Mouse (Mus musculus) neural tube, embryonic 14.5 days (tissue): ENCODE measurements around the gene Vtcn1. TPM values are rescaled to one million over a fixed set of nuclear protein-coding genes. Genes with fewer than 3 reads are reported as not detected.

Experiments used
- ATAC-seq: fragments of 200-750 bp; cut with Nextera tagmentation; 2 replicates; pipeline ENCODE4 v1.8.0; 2017; ENCODE audit warnings: low read depth, mild to moderate bottlenecking, moderate TSS enrichment, moderate library complexity
- H3K27ac ChIP-seq: fragments of 300-500 bp; sonication (generic); 2 replicates; pipeline ENCODE4 v1.5.1; 2014; ENCODE audit warnings: low read depth, mild to moderate bottlenecking, control low read depth, low read length, moderate library complexity, mixed read lengths
- H3K27me3 ChIP-seq: fragments of 300-500 bp; sonication (generic); 2 replicates; pipeline ENCODE4 v1.6.1; 2014; ENCODE audit warnings: low read length; ENCODE audit not compliant: control insufficient read depth, insufficient read depth
- H3K36me3 ChIP-seq: fragments of 300-500 bp; sonication (generic); 2 replicates; pipeline ENCODE4 v1.6.1; 2014; ENCODE audit warnings: low read length, mixed read lengths; ENCODE audit not compliant: control insufficient read depth, insufficient read depth
- H3K4me1 ChIP-seq: fragments of 300-500 bp; sonication (generic); 2 replicates; pipeline ENCODE4 v1.6.1; 2014; ENCODE audit warnings: low read length; ENCODE audit not compliant: control insufficient read depth, insufficient read depth
- H3K4me2 ChIP-seq: fragments of 300-500 bp; sonication (generic); 2 replicates; pipeline ENCODE4 v1.6.1; 2014; ENCODE audit warnings: mild to moderate bottlenecking, low read depth, low read length, control low read depth
- H3K4me3 ChIP-seq: fragments of 300-500 bp; sonication (generic); 2 replicates; pipeline ENCODE4 v1.5.1; 2014; ENCODE audit warnings: low read depth, low read length, control low read depth, mixed read lengths
- H3K9ac ChIP-seq: fragments of 300-500 bp; sonication (generic); replicated peaks from 2 replicates; pipeline ENCODE4 v1.6.1; 2014; ENCODE audit warnings: low read depth, mild to moderate bottlenecking, control low read depth, low read length, mixed read lengths
- H3K9me3 ChIP-seq: fragments of 300-500 bp; sonication (generic); 2 replicates; pipeline ENCODE4 v1.6.1; 2016; ENCODE audit warnings: low read length; ENCODE audit not compliant: control insufficient read depth
- WGBS: fragments of 180-500 bp; shearing (Covaris S2); extraction: QIAGEN DNeasy Blood & Tissue Kit; methylation state at CpG from one replicate; pipeline ENCODE4 v1.1.7; 2014; 5-methylcytosine and 5-hydroxymethylcytosine counted together
- polyA plus RNA-seq: library from polyadenylated mRNA; unstranded; fragments of >200 nt; fragmentation: Nextera tagmentation; extraction: Ambion mirVana; gene quantifications from 2 replicates; pipeline ENCODE4 v1.2.1, GENCODE M21; 2014

The Vtcn1 gene
- polyA plus RNA-seq, 1 experiment from 2014 or later, result not detected

DNA sequence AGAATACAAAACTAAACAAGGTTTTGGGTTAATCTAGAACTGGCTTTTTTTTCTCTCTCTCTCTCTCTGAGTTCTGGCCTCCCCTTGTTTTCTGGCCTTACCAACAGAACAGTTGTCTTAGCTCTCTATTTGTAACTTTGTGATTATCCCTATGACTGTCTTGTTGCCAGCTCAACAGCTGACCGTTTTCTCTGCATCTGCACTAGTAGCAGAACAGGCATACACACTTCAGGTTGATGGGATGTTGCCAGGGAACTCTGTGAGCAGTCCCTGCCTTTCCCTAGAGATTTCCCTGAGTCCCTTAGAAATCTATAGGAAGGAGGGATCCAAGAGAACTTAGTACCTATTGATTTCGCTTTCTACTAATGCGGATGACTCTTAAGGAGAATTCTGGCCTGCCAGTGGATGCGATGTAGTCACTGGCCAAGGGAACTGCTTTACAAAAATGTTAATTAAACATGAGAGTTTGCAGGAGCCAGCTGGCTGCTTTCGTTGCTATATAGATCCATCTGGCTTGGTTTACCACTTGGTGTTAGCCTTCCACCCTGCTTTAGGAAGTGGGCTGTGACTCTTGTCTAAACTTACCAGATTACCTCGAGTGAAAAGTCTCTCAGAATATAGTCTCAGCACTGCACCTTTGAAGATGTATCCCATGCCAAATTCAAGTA is 98.9 kb downstream of the Vtcn1 start:
- 72% methylated on average over 6 of the region's 6 CpGs for WGBS
- H3K4me1 ChIP-seq, result peaks cover 10% of the 10 kb centered on the region
- H3K4me2 ChIP-seq, result 0 out of 2 replicates have a peak overlapping the region, but pooled peaks have one; percentile 5
- H3K9ac ChIP-seq, result no peak overlapping the region
- H3K36me3 ChIP-seq, result 0 out of 2 replicates have a peak, but pooled peaks cover 10% of the 10 kb centered on the region
- no peaks in the 10 kb centered on the region for H3K27me3 ChIP-seq
- no peak overlapping the region for H3K27ac ChIP-seq
- H3K4me3 ChIP-seq, result no peak overlapping the region
- no peaks in the 10 kb centered on the region for H3K9me3 ChIP-seq
- ATAC-seq, result no peak

DNA sequence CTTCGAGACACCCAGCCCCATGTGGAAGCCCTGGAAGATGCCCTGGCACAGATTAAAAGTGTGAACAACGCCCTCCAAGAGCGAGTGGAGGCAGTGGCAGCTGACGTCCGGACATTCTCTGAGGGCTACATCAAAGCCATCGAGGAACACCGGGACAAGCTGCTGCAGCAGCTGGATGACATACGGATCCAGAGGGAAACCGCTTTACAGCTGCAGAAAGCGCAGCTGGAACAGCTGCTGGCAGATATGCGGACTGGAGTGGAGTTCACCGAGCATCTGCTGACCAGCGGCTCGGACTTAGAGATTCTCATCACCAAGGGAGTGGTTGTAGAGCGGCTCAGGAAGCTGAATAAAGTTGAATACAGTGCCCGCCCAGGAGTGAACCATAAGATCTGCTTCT is 99.9 kb downstream of the Vtcn1 start:
- Histone ChIP-seq H3K36me3 (peaks cover 10% of the 10 kb centered on the region; the same call in 1 of the 2 replicates), H3K27ac (no peak overlapping the region), H3K4me1 (peaks cover 10% of the 10 kb centered on the region), H3K4me3 (no peak overlapping the region), H3K27me3 (no peaks in the 10 kb centered on the region), H3K9ac (no peak overlapping the region), H3K9me3 (no peaks in the 10 kb centered on the region), H3K4me2 (no peak overlapping the region)
- no peak for ATAC-seq
- 82% methylated on average over 16 of the region's 16 CpGs for WGBS

DNA sequence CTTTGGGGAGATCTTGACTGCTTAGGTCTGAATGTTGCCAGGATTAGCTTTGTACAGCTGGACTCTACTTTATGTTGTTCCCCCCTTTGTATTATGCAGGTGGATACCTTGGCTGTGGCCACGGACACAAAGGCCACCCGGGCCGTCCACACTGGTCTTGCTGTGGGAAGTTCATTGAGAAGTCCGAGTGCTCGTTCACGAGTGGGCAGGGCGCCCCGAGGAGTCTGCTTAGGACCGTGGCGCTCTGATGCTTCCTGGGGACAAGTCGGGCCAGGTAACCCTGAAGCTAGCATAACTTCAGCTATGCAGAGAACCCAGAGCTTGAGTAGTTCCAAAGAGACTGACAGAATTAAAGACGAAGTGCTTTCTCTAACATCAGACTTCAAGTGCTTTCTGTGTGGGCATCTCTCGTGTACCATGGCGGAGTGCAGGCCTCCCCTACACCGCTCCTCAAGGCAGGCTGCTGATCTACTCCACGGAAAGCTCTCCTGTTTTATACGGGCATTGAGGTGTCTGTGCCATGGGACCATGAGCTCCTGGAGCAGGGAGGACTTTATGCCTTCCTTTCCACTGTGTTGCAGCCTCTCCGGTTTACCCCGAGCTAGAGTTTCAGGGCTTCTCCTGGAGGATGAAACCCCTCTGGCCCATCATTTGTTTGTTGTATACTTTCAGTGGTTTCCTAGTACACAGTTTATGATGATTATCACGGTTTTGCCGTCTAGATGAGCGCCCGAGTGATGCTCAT is 106.2 kb downstream of the Vtcn1 start:
- H3K4me2 ChIP-seq, result no peak overlapping the region
- H3K27me3 ChIP-seq, result no peaks in the 10 kb centered on the region
- WGBS, result 95% methylated on average over 23 of the region's 23 CpGs
- no peaks in the 10 kb centered on the region; the same call in 1 of the 2 replicates for H3K4me1 ChIP-seq
- H3K9ac ChIP-seq, result no peak overlapping the region
- H3K36me3 ChIP-seq, result peaks cover 34% of the 10 kb centered on the region
- no peak for ATAC-seq
- no peak overlapping the region for H3K4me3 ChIP-seq
- H3K9me3 ChIP-seq, result no peaks in the 10 kb centered on the region
- no peak overlapping the region for H3K27ac ChIP-seq

DNA sequence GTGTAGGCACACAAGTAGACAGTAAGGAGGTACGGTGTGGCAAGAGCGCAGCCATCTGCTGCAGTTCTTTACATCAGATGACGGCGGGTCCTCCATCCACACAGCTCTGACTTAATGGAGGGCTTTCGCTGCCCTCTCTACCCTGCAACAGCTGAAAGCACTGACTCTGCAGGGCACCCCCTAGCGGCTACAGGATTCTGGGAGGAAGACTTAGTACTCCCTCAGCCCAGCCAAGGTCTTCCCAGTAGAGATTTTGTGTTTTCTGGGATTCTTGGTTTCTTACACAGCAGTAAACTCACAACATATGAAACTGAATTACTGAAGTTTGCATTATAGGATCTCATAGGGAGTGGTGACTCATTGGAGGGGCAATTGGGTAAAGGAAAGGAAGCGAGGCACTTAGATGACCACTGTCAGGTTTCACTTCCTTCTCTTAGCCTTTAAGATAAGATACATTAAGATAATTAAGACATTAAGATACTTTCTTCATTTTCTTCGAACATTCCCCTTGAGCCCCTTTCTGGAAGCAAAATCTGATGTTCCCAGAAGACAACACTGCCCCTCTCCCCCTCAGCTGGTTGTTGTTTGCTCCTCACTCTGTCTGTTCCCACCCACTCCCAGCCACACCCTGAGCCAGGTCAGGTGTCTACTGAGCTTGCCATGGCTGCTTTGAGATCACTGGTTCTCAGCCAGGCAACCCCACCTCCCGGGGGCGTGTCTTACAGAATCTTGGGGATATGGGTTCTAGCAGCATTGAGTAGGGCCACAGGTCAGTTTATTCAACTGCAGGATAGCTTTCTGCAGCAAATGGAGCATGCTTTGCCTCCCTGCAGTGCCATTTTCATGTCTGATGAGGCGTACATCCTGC is 107.1 kb downstream of the Vtcn1 start:
- no peak overlapping the region for H3K9ac ChIP-seq
- no peaks in the 10 kb centered on the region for H3K9me3 ChIP-seq
- H3K4me2 ChIP-seq, result no peak overlapping the region
- H3K4me3 ChIP-seq, result no peak overlapping the region
- H3K27ac ChIP-seq, result no peak overlapping the region
- no peaks in the 10 kb centered on the region for H3K27me3 ChIP-seq
- WGBS, result 76% methylated on average over 11 of the region's 11 CpGs
- H3K36me3 ChIP-seq, result peaks cover 34% of the 10 kb centered on the region
- ATAC-seq, result no peak
- H3K4me1 ChIP-seq, result no peaks in the 10 kb centered on the region

DNA sequence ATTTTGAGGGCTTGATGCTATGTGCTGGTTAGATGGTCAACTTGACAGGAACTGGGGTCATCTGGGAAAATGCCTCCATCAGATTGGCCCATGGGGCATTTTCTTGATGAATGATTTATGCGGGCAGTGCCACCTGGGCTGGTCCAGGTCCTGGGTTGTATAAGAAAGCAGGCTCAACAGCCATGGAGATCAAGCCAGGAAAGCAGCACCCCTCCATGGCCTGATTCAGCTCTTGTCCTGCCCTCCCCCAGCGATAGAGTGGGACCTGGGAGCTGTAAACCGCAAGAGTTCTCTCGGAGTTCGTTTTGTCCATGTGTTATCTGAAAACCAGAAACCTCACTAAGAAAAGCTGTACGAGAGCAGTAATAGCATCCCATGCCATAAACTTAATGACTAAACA is 110.3 kb downstream of the Vtcn1 start:
- no peak for ATAC-seq
- Histone ChIP-seq H3K27ac (no peak overlapping the region), H3K4me2 (no peak overlapping the region), H3K9ac (no peak overlapping the region), H3K27me3 (no peaks in the 10 kb centered on the region), H3K36me3 (peaks cover 24% of the 10 kb centered on the region), H3K4me1 (no peaks in the 10 kb centered on the region), H3K9me3 (no peaks in the 10 kb centered on the region), H3K4me3 (no peak overlapping the region)
- WGBS, result 66% methylated on average over 6 of the region's 6 CpGs

DNA sequence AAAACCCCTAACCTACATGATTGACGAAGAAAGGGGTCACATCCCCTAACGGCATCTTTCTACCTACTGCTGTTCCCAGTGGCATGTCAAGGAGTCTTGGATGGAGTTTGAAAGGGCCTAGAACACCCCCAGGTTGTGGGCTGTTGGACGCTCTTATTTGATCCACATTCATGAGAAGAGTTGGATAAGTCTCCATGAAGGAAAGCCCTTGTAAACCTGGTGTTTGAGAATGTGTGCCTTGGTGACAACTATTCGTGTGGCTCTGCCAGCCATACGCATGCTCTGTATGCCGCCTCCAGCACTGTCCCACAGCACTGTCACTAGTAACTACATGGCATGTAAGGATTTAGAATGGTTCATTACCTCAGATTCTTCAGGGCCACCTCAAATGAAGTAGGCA is 110.9 kb downstream of the Vtcn1 start:
- Histone ChIP-seq H3K9ac (no peak overlapping the region), H3K27me3 (no peaks in the 10 kb centered on the region), H3K36me3 (peaks cover 23% of the 10 kb centered on the region), H3K4me1 (no peaks in the 10 kb centered on the region), H3K9me3 (no peaks in the 10 kb centered on the region), H3K4me2 (no peak overlapping the region), H3K27ac (no peak overlapping the region), H3K4me3 (no peak overlapping the region)
- no peak for ATAC-seq
- WGBS, result 93% methylated on average over 6 of the region's 6 CpGs

DNA sequence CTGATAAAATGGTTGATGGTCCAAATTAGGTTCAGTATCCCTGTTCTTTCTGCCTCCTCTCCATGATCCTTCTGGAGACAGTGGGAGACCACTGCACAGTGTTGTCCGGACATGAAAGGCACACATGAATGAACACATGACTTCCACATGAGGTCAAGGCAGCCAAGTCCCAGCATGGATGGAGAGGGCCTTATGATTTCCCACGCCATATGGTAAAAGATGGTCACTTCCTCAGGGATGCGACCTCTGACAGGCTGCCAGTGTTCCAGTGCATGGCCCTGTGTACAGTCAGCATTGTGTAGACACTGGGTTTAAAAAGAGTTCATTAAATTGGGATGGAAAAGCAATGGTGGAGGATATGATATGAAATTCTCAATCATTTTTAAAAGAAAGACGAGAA is 113.0 kb downstream of the Vtcn1 start:
- no peak overlapping the region for H3K9ac ChIP-seq
- no peaks in the 10 kb centered on the region for H3K9me3 ChIP-seq
- peaks cover 8% of the 10 kb centered on the region for H3K36me3 ChIP-seq
- no peak for ATAC-seq
- H3K4me2 ChIP-seq, result no peak overlapping the region
- H3K27me3 ChIP-seq, result no peaks in the 10 kb centered on the region
- no peak overlapping the region for H3K4me3 ChIP-seq
- 96% methylated on average over 4 of the region's 4 CpGs for WGBS
- no peaks in the 10 kb centered on the region for H3K4me1 ChIP-seq
- H3K27ac ChIP-seq, result no peak overlapping the region

DNA sequence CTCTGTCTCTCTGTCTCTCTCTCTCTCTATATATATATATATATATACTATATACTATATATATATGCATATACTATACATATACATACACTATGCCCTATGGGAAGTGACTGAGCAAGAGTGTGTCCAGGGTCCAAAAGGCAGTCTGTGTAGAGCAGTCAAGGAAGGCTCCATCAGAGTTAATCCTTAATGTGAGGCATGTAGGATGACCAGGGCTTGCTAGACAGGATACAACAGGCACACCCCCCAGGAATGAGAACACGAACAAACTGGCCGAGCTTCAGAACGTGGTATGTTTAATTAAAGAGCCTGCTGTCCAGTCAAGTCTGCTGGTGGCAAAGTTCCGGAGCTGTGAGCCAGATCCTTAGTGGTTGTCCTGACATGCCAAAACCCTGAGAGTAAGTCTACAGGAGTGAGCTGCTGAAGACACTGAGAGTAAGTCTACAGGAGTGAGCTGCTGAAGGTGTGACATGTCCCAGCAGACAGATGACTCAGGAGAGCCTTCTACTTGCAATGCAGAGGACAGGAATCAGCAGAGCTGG is 115.3 kb downstream of the Vtcn1 start:
- Histone ChIP-seq H3K4me2 (no peak overlapping the region), H3K9ac (no peak overlapping the region), H3K4me1 (no peaks in the 10 kb centered on the region), H3K27me3 (no peaks in the 10 kb centered on the region), H3K9me3 (no peaks in the 10 kb centered on the region), H3K4me3 (no peak overlapping the region), H3K27ac (no peak overlapping the region), H3K36me3 (0 out of 2 replicates have a peak, but pooled peaks cover 4% of the 10 kb centered on the region)
- WGBS, result 92% methylated on average over 4 of the region's 4 CpGs
- ATAC-seq, result no peak
